Mouse (Mus musculus) colon, adult 2 months (tissue): ENCODE data around the gene Pold2. TPM values are rescaled to one million over a fixed set of nuclear protein-coding genes. Genes with fewer than 3 reads are reported as not detected.

Experiments
- polyA plus RNA-seq: library from polyadenylated mRNA; depleted of rRNA; stranded (reverse); fragments of >200 nt; gene quantifications from 2 replicates; pipeline ENCODE4 v1.2.3, GENCODE M21; 2012; rRNA removed

The Pold2 gene
- 174 and 178 TPM in 2 replicates for polyA plus RNA-seq

GRCm38 (mm10) chr11:5877921-5878526, at the start of gene Pold2:
Gene Pold2 (minus strand): TSS chr11:5878292.

GRCm38 (mm10) chr11:5898531-5898930, 20.4 kb upstream of the Pold2 start, which contains the start of gene Myl7:
Gene Myl7 (minus strand): TSS chr11:5898782.

GRCm38 (mm10) chr11:5861678-5862393, 16.3 kb downstream of the Pold2 start, which contains the start of gene Aebp1:
Gene Aebp1 (plus strand): TSS chr11:5861947.

GRCm38 (mm10) chr11:5837251-5838246, 40.5 kb downstream of the Pold2 start, which contains the start of gene Polm:
Gene Polm (minus strand): TSS chr11:5838016.

Other genes with a start within 250 kb of the Pold2 start
- gene Mrps24, start 162.6 kb downstream of the Pold2 start, polyA plus RNA-seq, result 402 and 582 TPM in 2 replicates
- gene Urgcp, start 115.9 kb downstream of the Pold2 start, polyA plus RNA-seq, result 28.2 and 32.3 TPM in 2 replicates
- gene Dbnl, start 89.8 kb downstream of the Pold2 start, polyA plus RNA-seq, result 83.1 and 88.6 TPM in 2 replicates
- 0.20 TPM in 1 of 2 replicates, not detected in the other for gene Pgam2, start 74.6 kb downstream of the Pold2 start, polyA plus RNA-seq
- gene Polm, start 40.3 kb downstream of the Pold2 start, polyA plus RNA-seq, result 48.8 and 52.4 TPM in 2 replicates
- 34.4 and 37.0 TPM in 2 replicates for gene Aebp1, start 16.3 kb downstream of the Pold2 start, polyA plus RNA-seq
- gene Myl7, start 20.5 kb upstream of the Pold2 start, polyA plus RNA-seq, result 0.79 and 1.1 TPM in 2 replicates
- gene Gck, start 71.8 kb upstream of the Pold2 start, polyA plus RNA-seq, result 0.66 and 0.72 TPM in 2 replicates
- 51.4 and 52.3 TPM in 2 replicates for gene Ykt6, start 77.4 kb upstream of the Pold2 start, polyA plus RNA-seq
- 9.8 and 22.2 TPM in 2 replicates for gene Camk2b, start 188.1 kb upstream of the Pold2 start, polyA plus RNA-seq